8 mouse cellular contexts compared by ENCODE assay signal in genomic region chr7:16845072-16845819, GRCm38 (mm10). TPM values are rescaled to one million over a fixed set of nuclear protein-coding genes. Genes with fewer than 3 reads are reported as not detected.
DNase-seq lines count a peak whose midpoint lies in the region; ATAC-seq and TF ChIP-seq lines count a peak whose summit lies in the region.

No protein-coding gene starts in this region.

- peak overlapping the region; percentile 99 for H3K4me2 ChIP-seq in limb, embryonic 11.5 days (ENCODE audit: low read depth, severe bottlenecking)
- peak overlapping the region; percentile 91 for H3K4me2 ChIP-seq in midbrain, embryonic 13.5 days (replicated peaks)

- peak overlapping the region; percentile 72 to 100 for H3K4me3 ChIP-seq in MEL (ENCODE audit: control insufficient read depth in 1 of 2, insufficient read depth in 1 of 2, low read depth in 2 of 2, low read length in 2 of 2)
- H3K4me3 ChIP-seq in limb, embryonic 11.5 days (ENCODE audit: low read depth, low read length) = peak overlapping the region; percentile 14; the same call in 1 of the 2 replicates
- no peak overlapping the region for H3K4me3 ChIP-seq in midbrain, embryonic 13.5 days (replicated peaks)

- H3K4me1 ChIP-seq in MEL (ENCODE audit: control insufficient read depth in 1 of 2, insufficient read depth in 2 of 2, low read length in 2 of 2) = peaks cover 0 to 5% of the 10 kb centered on the region in 2 experiments; a peak in 3 of 4 replicates
- H3K4me1 ChIP-seq in limb, embryonic 11.5 days (ENCODE audit: control insufficient read depth, insufficient read depth, low read length) = peaks cover 22% of the 10 kb centered on the region
- H3K4me1 ChIP-seq in midbrain, embryonic 13.5 days (replicated peaks) = peaks cover 30% of the 10 kb centered on the region

- H3K9ac ChIP-seq in MEL (ENCODE audit: control insufficient read depth, low read depth, low read length, poor library complexity, severe bottlenecking) = peak overlapping the region; percentile 81
- H3K9ac ChIP-seq in limb, embryonic 11.5 days (ENCODE audit: low read length) = peak overlapping the region; percentile 45
- H3K9ac ChIP-seq in midbrain, embryonic 13.5 days (replicated peaks) = peak overlapping the region; percentile 47

- 28% methylated on average over 14 of the region's 14 CpGs for WGBS in limb, embryonic 11.5 days
- WGBS in midbrain, embryonic 13.5 days = 44% methylated on average over 14 of the region's 14 CpGs

- peaks cover 5% of the 10 kb centered on the region; the same call in 1 of the 2 replicates for H3K79me2 ChIP-seq in MEL (ENCODE audit: control insufficient read depth, insufficient read depth, low read length, poor library complexity)

- DNase-seq in MEL (ENCODE audit: low read depth, low spot score) = peak; percentile 51
- DNase-seq in limb, embryonic 11.5 days (ENCODE audit: low spot score) = peak; percentile 42
- DNase-seq in thymus, postnatal 0 days (ENCODE audit: low spot score) = peak; percentile 84
- no peak for DNase-seq in gastrocnemius, postnatal 14 days
- no peak for DNase-seq in cerebellum, adult 9-11 months

- H3K36me3 ChIP-seq in MEL (ENCODE audit: control insufficient read depth in 1 of 2, insufficient read depth in 2 of 2, low read length in 2 of 2) = 0 out of 4 replicates have a peak, but pooled peaks cover 0 to 2% of the 10 kb centered on the region in 2 experiments
- H3K36me3 ChIP-seq in limb, embryonic 11.5 days (ENCODE audit: control insufficient read depth, insufficient read depth, low read length) = peaks cover 11% of the 10 kb centered on the region
- H3K36me3 ChIP-seq in midbrain, embryonic 13.5 days = peaks cover 32% of the 10 kb centered on the region

- TF ChIP-seq POLR2A in MEL (IDR thresholded peaks at IDR 0.05; ENCODE audit: control insufficient read depth in 1 of 2, insufficient read depth in 1 of 2, low read depth in 1 of 2, low read length in 2 of 2, poor library complexity in 1 of 2) = 0 out of 4 replicates have a peak, but pooled peaks of 1 of the 2 experiments have one; percentile 18

- TF ChIP-seq CTCF in MEL (IDR thresholded peaks at IDR 0.05 in 2 of 3, conservative IDR thresholded peaks at IDR 0.05 in 1 of 3; ENCODE audit: control insufficient read depth in 1 of 3, insufficient read depth in 1 of 3, low read depth in 2 of 3, low read length in 3 of 3, poor library complexity in 1 of 3, severe bottlenecking in 1 of 3) = no peak

- H3K9me3 ChIP-seq in MEL (replicated peaks; ENCODE audit: insufficient read depth, low read length) = no peaks in the 10 kb centered on the region
- no peaks in the 10 kb centered on the region for H3K9me3 ChIP-seq in limb, embryonic 11.5 days (ENCODE audit: control insufficient read depth, low read length)
- no peaks in the 10 kb centered on the region for H3K9me3 ChIP-seq in midbrain, embryonic 13.5 days

- ATAC-seq in erythroblast, adult 5-6 weeks (replicated peaks; ENCODE audit: low FRiP score, poor library complexity, severe bottlenecking) = 0 out of 2 replicates have a peak, but pooled peaks have one; percentile 25
- ATAC-seq in hematopoietic stem cell, adult 5-6 weeks (replicated peaks in 1 of 2; ENCODE audit: insufficient read depth in 1 of 2, low FRiP score in 2 of 2, low TSS enrichment in 1 of 2, low read depth in 1 of 2, poor library complexity in 2 of 2, severe bottlenecking in 2 of 2) = peak; percentile 5 to 25; a peak in 3 of 4 replicates
- no peak for ATAC-seq in limb, embryonic 11.5 days (ENCODE audit: insufficient number of reproducible peaks, low FRiP score, low TSS enrichment, low read depth)
- ATAC-seq in midbrain, embryonic 13.5 days = no peak

- H3K27ac ChIP-seq in MEL (ENCODE audit: control insufficient read depth, low read depth, low read length) = peak overlapping the region; percentile 24; the same call in 1 of the 2 replicates
- H3K27ac ChIP-seq in limb, embryonic 11.5 days (replicated peaks; ENCODE audit: low read depth, low read length) = peak overlapping the region; percentile 30; the same call in 1 of the 2 replicates
- no peak overlapping the region for H3K27ac ChIP-seq in midbrain, embryonic 13.5 days

- no peaks in the 10 kb centered on the region for H3K27me3 ChIP-seq in MEL (ENCODE audit: control insufficient read depth in 1 of 2, insufficient read depth in 2 of 2, low read length in 2 of 2)
- no peaks in the 10 kb centered on the region for H3K27me3 ChIP-seq in limb, embryonic 11.5 days (ENCODE audit: control insufficient read depth, insufficient read depth, low read length)
- H3K27me3 ChIP-seq in midbrain, embryonic 13.5 days = no peaks in the 10 kb centered on the region

- TF ChIP-seq EP300 in MEL (IDR thresholded peaks at IDR 0.05; ENCODE audit: low read depth in 1 of 2, low read length in 2 of 2) = no peak

- intact Hi-C loops in gastrocnemius, postnatal 14 days (cut with DNase I; ENCODE audit: low total_unique reads) = no loop called here

- no peak for TF ChIP-seq RAD21 in MEL (IDR thresholded peaks at IDR 0.05; ENCODE audit: low read depth, low read length)

TF ChIP-seq in MEL, 35 proteins besides CTCF, POLR2A, EP300 and RAD21 (continues in another document):
- TF ChIP-seq NELFE (IDR thresholded peaks at IDR 0.05; ENCODE audit: low read depth, low read length) = 0 out of 2 replicates have a peak, but pooled peaks have one; percentile 13

RNA-seq across cellular contexts. Expression of gene Prkd2, which starts 2.5 kb away (rescaled TPM):
- total RNA-seq in MEL (2012; rRNA removed) = 2.1 and 2.9 TPM in 2 replicates
- polyA plus RNA-seq in MEL (2012; ENCODE audit: insufficient read depth in 1 of 2, insufficient read length in 2 of 2, low read depth in 1 of 2, low replicate concordance in 2 of 2, missing spikeins in 1 of 2) = 1 to 10 TPM in 1 of 2 experiments, not detected in 1; 8.7 TPM
- 4.6 and 18.8 TPM in 2 replicates for total RNA-seq in erythroblast, adult 5-6 weeks (2015; ENCODE audit: low replicate concordance)
- total RNA-seq in erythroblast, adult 5-6 weeks (2017; ENCODE audit: low replicate concordance) = 2.5 and 5.1 TPM in 2 replicates
- 22.3 and 30.6 TPM in 2 replicates for total RNA-seq in hematopoietic stem cell, adult 5-6 weeks (2017)
- 16.6 and 16.8 TPM in 2 replicates for polyA plus RNA-seq in limb, embryonic 11.5 days (2014; fragmentation: Nextera tagmentation; extraction: Ambion mirVana)
- polyA plus RNA-seq in midbrain, embryonic 13.5 days (2015; fragmentation: Nextera tagmentation; extraction: Ambion mirVana) = 6.4 and 6.6 TPM in 2 replicates
- 70.6 and 80.0 TPM in 2 replicates for polyA plus RNA-seq in thymus, postnatal 0 days (2015; fragmentation: Nextera tagmentation; extraction: Ambion mirVana)
- total RNA-seq in gastrocnemius, postnatal 14 days (2021) = 10 to 100 TPM in 1 of 2 experiments, 1 to 10 TPM in 1; 8.5 to 11.8 TPM

RNA-seq across cellular contexts. Expression of gene Fkrp, which starts 28.7 kb away (rescaled TPM):
- 12.6 and 15.9 TPM in 2 replicates for total RNA-seq in MEL (2012; rRNA removed)
- 10 to 100 TPM in 1 of 2 experiments, not detected in 1; 19.2 TPM for polyA plus RNA-seq in MEL (2012; ENCODE audit: insufficient read depth in 1 of 2, insufficient read length in 2 of 2, low read depth in 1 of 2, low replicate concordance in 2 of 2, missing spikeins in 1 of 2)
- 2.5 and 4.2 TPM in 2 replicates for total RNA-seq in erythroblast, adult 5-6 weeks (2015; ENCODE audit: low replicate concordance)
- total RNA-seq in erythroblast, adult 5-6 weeks (2017; ENCODE audit: low replicate concordance) = 3.1 and 8.0 TPM in 2 replicates
- total RNA-seq in hematopoietic stem cell, adult 5-6 weeks (2017) = 8.7 and 15.6 TPM in 2 replicates
- 25.4 and 29.3 TPM in 2 replicates for polyA plus RNA-seq in limb, embryonic 11.5 days (2014; fragmentation: Nextera tagmentation; extraction: Ambion mirVana)
- 43.9 and 46.1 TPM in 2 replicates for polyA plus RNA-seq in midbrain, embryonic 13.5 days (2015; fragmentation: Nextera tagmentation; extraction: Ambion mirVana)
- polyA plus RNA-seq in thymus, postnatal 0 days (2015; fragmentation: Nextera tagmentation; extraction: Ambion mirVana) = 17.1 and 18.8 TPM in 2 replicates
- 10 to 100 TPM; 24.2 to 25.8 TPM for total RNA-seq in gastrocnemius, postnatal 14 days (2021)

RNA-seq across cellular contexts. Expression of gene Strn4, which starts 29.6 kb away (rescaled TPM):
- 54.7 and 55.8 TPM in 2 replicates for total RNA-seq in MEL (2012; rRNA removed)
- 10 to 100 TPM in 1 of 2 experiments, not detected in 1; 93.5 TPM for polyA plus RNA-seq in MEL (2012; ENCODE audit: insufficient read depth in 1 of 2, insufficient read length in 2 of 2, low read depth in 1 of 2, low replicate concordance in 2 of 2, missing spikeins in 1 of 2)
- 21.5 and 22.4 TPM in 2 replicates for total RNA-seq in erythroblast, adult 5-6 weeks (2015; ENCODE audit: low replicate concordance)
- 34.3 and 69.7 TPM in 2 replicates for total RNA-seq in erythroblast, adult 5-6 weeks (2017; ENCODE audit: low replicate concordance)
- 50.9 and 54.5 TPM in 2 replicates for total RNA-seq in hematopoietic stem cell, adult 5-6 weeks (2017)
- 125 and 128 TPM in 2 replicates for polyA plus RNA-seq in limb, embryonic 11.5 days (2014; fragmentation: Nextera tagmentation; extraction: Ambion mirVana)
- 184 and 186 TPM in 2 replicates for polyA plus RNA-seq in midbrain, embryonic 13.5 days (2015; fragmentation: Nextera tagmentation; extraction: Ambion mirVana)
- 57.1 and 60.9 TPM in 2 replicates for polyA plus RNA-seq in thymus, postnatal 0 days (2015; fragmentation: Nextera tagmentation; extraction: Ambion mirVana)
- total RNA-seq in gastrocnemius, postnatal 14 days (2021) = 10 to 100 TPM; 22.6 to 29.3 TPM

RNA-seq across cellular contexts. Expression of gene Dact3, which starts 29.9 kb away (rescaled TPM):
- total RNA-seq in MEL (2012; rRNA removed) = 0.31 and 0.49 TPM in 2 replicates
- 1 to 10 TPM in 1 of 2 experiments, not detected in 1; 2.1 TPM for polyA plus RNA-seq in MEL (2012; ENCODE audit: insufficient read depth in 1 of 2, insufficient read length in 2 of 2, low read depth in 1 of 2, low replicate concordance in 2 of 2, missing spikeins in 1 of 2)
- not detected in 2 replicates for total RNA-seq in erythroblast, adult 5-6 weeks (2015; ENCODE audit: low replicate concordance)
- not detected in 2 replicates for total RNA-seq in erythroblast, adult 5-6 weeks (2017; ENCODE audit: low replicate concordance)
- 0.99 TPM in 1 of 2 replicates, not detected in the other for total RNA-seq in hematopoietic stem cell, adult 5-6 weeks (2017)
- polyA plus RNA-seq in limb, embryonic 11.5 days (2014; fragmentation: Nextera tagmentation; extraction: Ambion mirVana) = 14.6 and 15.7 TPM in 2 replicates
- 2.8 and 2.9 TPM in 2 replicates for polyA plus RNA-seq in midbrain, embryonic 13.5 days (2015; fragmentation: Nextera tagmentation; extraction: Ambion mirVana)
- polyA plus RNA-seq in thymus, postnatal 0 days (2015; fragmentation: Nextera tagmentation; extraction: Ambion mirVana) = 0.13 and 0.18 TPM in 2 replicates
- total RNA-seq in gastrocnemius, postnatal 14 days (2021) = 1 to 10 TPM; 3.9 to 7.1 TPM

RNA-seq across cellular contexts. Expression of gene Gng8, which starts 46.3 kb away (rescaled TPM):
- total RNA-seq in MEL (2012; rRNA removed) = 0.39 TPM in 1 of 2 replicates, not detected in the other
- polyA plus RNA-seq in MEL (2012; ENCODE audit: insufficient read depth in 1 of 2, insufficient read length in 2 of 2, low read depth in 1 of 2, low replicate concordance in 2 of 2, missing spikeins in 1 of 2) = 1 to 10 TPM in 1 of 2 experiments, not detected in 1; 2.2 TPM
- not detected in 2 replicates for total RNA-seq in erythroblast, adult 5-6 weeks (2015; ENCODE audit: low replicate concordance)
- total RNA-seq in erythroblast, adult 5-6 weeks (2017; ENCODE audit: low replicate concordance) = not detected in 2 replicates
- total RNA-seq in hematopoietic stem cell, adult 5-6 weeks (2017) = 0.25 TPM in 1 of 2 replicates, not detected in the other
- 13.9 and 15.9 TPM in 2 replicates for polyA plus RNA-seq in limb, embryonic 11.5 days (2014; fragmentation: Nextera tagmentation; extraction: Ambion mirVana)
- 23.4 and 30.8 TPM in 2 replicates for polyA plus RNA-seq in midbrain, embryonic 13.5 days (2015; fragmentation: Nextera tagmentation; extraction: Ambion mirVana)
- 0.44 and 0.85 TPM in 2 replicates for polyA plus RNA-seq in thymus, postnatal 0 days (2015; fragmentation: Nextera tagmentation; extraction: Ambion mirVana)
- total RNA-seq in gastrocnemius, postnatal 14 days (2021) = under 1 TPM; 0.47 to 0.66 TPM

Comparison
In these comparisons a context has a peak if more than half of its experiments do, and no peak if none do; other contexts are left out.
1. DNase-seq: peak in MEL (single experiment), limb, embryonic 11.5 days (single experiment) and thymus, postnatal 0 days (single experiment); none in gastrocnemius, postnatal 14 days (single experiment) and cerebellum, adult 9-11 months (single experiment).
2. ATAC-seq: peak in erythroblast, adult 5-6 weeks (single experiment) and hematopoietic stem cell, adult 5-6 weeks (2 of 2); none in limb, embryonic 11.5 days (single experiment) and midbrain, embryonic 13.5 days (single experiment).
3. Peak in every context shown above with its lines, with median percentiles within 50 percentile points of each other: H3K9ac ChIP-seq.